8 mouse cellular contexts compared by ENCODE assay signal in genomic region chr11:69011445-69011844, GRCm38 (mm10). TPM values are rescaled to one million over a fixed set of nuclear protein-coding genes. Genes with fewer than 3 reads are reported as not detected.
DNase-seq lines count a peak whose midpoint lies in the region; ATAC-seq and TF ChIP-seq lines count a peak whose summit lies in the region.
"Not testable (repeated sequence)": the region's sequence is repeated elsewhere in the genome, so short reads cannot be mapped to it uniquely, and the experiment has no call there.

No protein-coding gene starts in this region.

- H3K27ac ChIP-seq in embryonic facial prominence, embryonic 10.5 days (replicated peaks) = peak overlapping the region; percentile 83
- 0 out of 2 replicates have a peak overlapping the region, but pooled peaks have one; percentile 82 for H3K27ac ChIP-seq in forebrain, embryonic 14.5 days (ENCODE audit: low read depth, low read length)
- H3K27ac ChIP-seq in heart, postnatal 0 days (ENCODE audit: low read depth) = peak overlapping the region; percentile 91
- H3K27ac ChIP-seq in kidney, adult 2 months (ENCODE audit: insufficient read depth, low read depth, low read length) = not testable (repeated sequence)
- H3K27ac ChIP-seq in neural tube, embryonic 14.5 days (ENCODE audit: low read depth, low read length) = peak overlapping the region; percentile 89; the same call in 1 of the 2 replicates

- H3K9me3 ChIP-seq in embryonic facial prominence, embryonic 10.5 days; forebrain, embryonic 14.5 days (replicated peaks; ENCODE audit: control insufficient read depth, low read length); heart, postnatal 0 days (replicated peaks; ENCODE audit: control insufficient read depth, low read length); megakaryocyte, embryonic 14.5 days; neural tube, embryonic 14.5 days (ENCODE audit: control insufficient read depth, low read length): not testable (repeated sequence)

- peak; percentile 56 for DNase-seq in A20 (ENCODE audit: low read depth, low spot score)
- DNase-seq in embryonic facial prominence, embryonic 10.5 days (ENCODE audit: low spot score); forebrain, embryonic 14.5 days (ENCODE audit: low spot score); heart, postnatal 0 days (ENCODE audit: low spot score); kidney, adult 2 months: not testable (repeated sequence)
- DNase-seq in liver = peak; percentile 53

- peak overlapping the region; percentile 82 for H3K4me2 ChIP-seq in forebrain, embryonic 14.5 days (ENCODE audit: low read length)
- H3K4me2 ChIP-seq in heart, postnatal 0 days (ENCODE audit: low read depth, low read length) = peak overlapping the region; percentile 59
- peak overlapping the region; percentile 67 for H3K4me2 ChIP-seq in neural tube, embryonic 14.5 days (ENCODE audit: low read depth, low read length)

- WGBS in embryonic facial prominence, embryonic 10.5 days = 74% methylated on average over 2 of the region's 2 CpGs
- whole genome bisulfite sequencing in forebrain, embryonic 14.5 days = 67% methylated on average over 2 of the region's 2 CpGs
- 69% methylated on average over 2 of the region's 2 CpGs for WGBS in heart, postnatal 0 days
- 66% methylated on average over 2 of the region's 2 CpGs for WGBS in kidney, adult 2 months
- 78% methylated on average over 2 of the region's 2 CpGs for WGBS in neural tube, embryonic 14.5 days

- peak overlapping the region; percentile 78; the same call in 1 of the 2 replicates for H3K9ac ChIP-seq in forebrain, embryonic 14.5 days (ENCODE audit: low read length)
- not testable (repeated sequence) for H3K9ac ChIP-seq in heart, postnatal 0 days (replicated peaks; ENCODE audit: low read depth, low read length); neural tube, embryonic 14.5 days (replicated peaks; ENCODE audit: low read depth, low read length)

- not testable (repeated sequence) for ATAC-seq in forebrain, embryonic 14.5 days; heart, postnatal 0 days (ENCODE audit: insufficient read depth, low read depth); neural tube, embryonic 14.5 days (ENCODE audit: low read depth)

- H3K36me3 ChIP-seq in embryonic facial prominence, embryonic 10.5 days (replicated peaks); forebrain, embryonic 14.5 days (ENCODE audit: control insufficient read depth, insufficient read depth, low read length); heart, postnatal 0 days (replicated peaks; ENCODE audit: control insufficient read depth, insufficient read depth, low read length); kidney, adult 2 months (ENCODE audit: control insufficient read depth, insufficient read depth, low read length); megakaryocyte, embryonic 14.5 days (replicated peaks; ENCODE audit: low read length); neural tube, embryonic 14.5 days (ENCODE audit: control insufficient read depth, insufficient read depth, low read length): not testable (repeated sequence)

- peak overlapping the region; percentile 66 for H3K4me3 ChIP-seq in embryonic facial prominence, embryonic 10.5 days
- peak overlapping the region; percentile 51; the same call in 1 of the 2 replicates for H3K4me3 ChIP-seq in forebrain, embryonic 14.5 days (ENCODE audit: low read depth, low read length)
- H3K4me3 ChIP-seq in heart, postnatal 0 days (ENCODE audit: low read depth, low read length) = peak overlapping the region; percentile 35; the same call in 1 of the 2 replicates
- peak overlapping the region; percentile 99 for H3K4me3 ChIP-seq in kidney, adult 2 months (ENCODE audit: insufficient read depth, low read depth, low read length)
- H3K4me3 ChIP-seq in megakaryocyte, embryonic 14.5 days (replicated peaks) = peak overlapping the region; percentile 92
- H3K4me3 ChIP-seq in neural tube, embryonic 14.5 days (ENCODE audit: low read depth, low read length) = peak overlapping the region; percentile 46

- TF ChIP-seq EP300 in heart, postnatal 0 days (IDR thresholded peaks at IDR 0.05; ENCODE audit: low read depth) = not testable (repeated sequence)

- H3K27me3 ChIP-seq in embryonic facial prominence, embryonic 10.5 days (replicated peaks; ENCODE audit: low read depth, poor library complexity, severe bottlenecking); forebrain, embryonic 14.5 days (replicated peaks; ENCODE audit: control insufficient read depth, insufficient read depth, low read length); heart, postnatal 0 days (ENCODE audit: control insufficient read depth, insufficient read depth, low read length); kidney, adult 2 months (replicated peaks; ENCODE audit: control insufficient read depth, insufficient read depth, low read length); megakaryocyte, embryonic 14.5 days (replicated peaks); neural tube, embryonic 14.5 days (ENCODE audit: control insufficient read depth, insufficient read depth, low read length): not testable (repeated sequence)

- H3K4me1 ChIP-seq in embryonic facial prominence, embryonic 10.5 days = peaks cover 28% of the 10 kb centered on the region
- H3K4me1 ChIP-seq in forebrain, embryonic 14.5 days (ENCODE audit: control insufficient read depth, insufficient read depth, low read length); kidney, adult 2 months (ENCODE audit: control insufficient read depth, insufficient read depth, low read length); neural tube, embryonic 14.5 days (ENCODE audit: control insufficient read depth, insufficient read depth, low read length): not testable (repeated sequence)
- peaks cover 14% of the 10 kb centered on the region; the same call in 1 of the 2 replicates for H3K4me1 ChIP-seq in heart, postnatal 0 days (ENCODE audit: control insufficient read depth, insufficient read depth)
- H3K4me1 ChIP-seq in megakaryocyte, embryonic 14.5 days = peaks cover 47% of the 10 kb centered on the region

- TF ChIP-seq CTCF in heart, postnatal 0 days (IDR thresholded peaks at IDR 0.05; ENCODE audit: low read depth); kidney, adult 2 months (conservative IDR thresholded peaks at IDR 0.05; ENCODE audit: insufficient read depth, insufficient read length, low read depth, low read length): not testable (repeated sequence)

- TF ChIP-seq POLR2A in kidney, adult 2 months (IDR thresholded peaks at IDR 0.05; ENCODE audit: low read depth, low read length) = not testable (repeated sequence)

RNA-seq across cellular contexts. Expression of gene Pfas, which starts 3.2 kb away (rescaled TPM):
- 70.1 and 71.9 TPM in 2 replicates for polyA plus RNA-seq in embryonic facial prominence, embryonic 10.5 days (2016; fragmentation: Nextera tagmentation; extraction: Ambion mirVana)
- 14.1 and 15.6 TPM in 2 replicates for polyA plus RNA-seq in forebrain, embryonic 14.5 days (2014; fragmentation: Nextera tagmentation; extraction: Ambion mirVana)
- 10.1 and 12.3 TPM in 2 replicates for total RNA-seq in heart, postnatal 0 days (2014; rRNA removed; ENCODE audit: low replicate concordance)
- polyA plus RNA-seq in heart, postnatal 0 days (2015; fragmentation: Nextera tagmentation; extraction: Ambion mirVana) = 8.3 and 8.7 TPM in 2 replicates
- 17.2 and 18.4 TPM in 2 replicates for polyA plus RNA-seq in kidney, adult 2 months (2012; rRNA removed)
- polyA plus RNA-seq in megakaryocyte, embryonic 14.5 days (2012; ENCODE audit: insufficient read depth, low replicate concordance) = 1.9 and 5.5 TPM in 2 replicates
- polyA plus RNA-seq in neural tube, embryonic 14.5 days (2014; fragmentation: Nextera tagmentation; extraction: Ambion mirVana) = 16.0 and 16.5 TPM in 2 replicates

RNA-seq across cellular contexts. Expression of gene Ctc1, which starts 4.3 kb away (rescaled TPM):
- 100 and 103 TPM in 2 replicates for polyA plus RNA-seq in embryonic facial prominence, embryonic 10.5 days (2016; fragmentation: Nextera tagmentation; extraction: Ambion mirVana)
- polyA plus RNA-seq in forebrain, embryonic 14.5 days (2014; fragmentation: Nextera tagmentation; extraction: Ambion mirVana) = 43.4 and 56.1 TPM in 2 replicates
- 40.0 and 46.0 TPM in 2 replicates for total RNA-seq in heart, postnatal 0 days (2014; rRNA removed; ENCODE audit: low replicate concordance)
- polyA plus RNA-seq in heart, postnatal 0 days (2015; fragmentation: Nextera tagmentation; extraction: Ambion mirVana) = 18.6 TPM in 2 replicates
- 30.1 and 31.4 TPM in 2 replicates for polyA plus RNA-seq in kidney, adult 2 months (2012; rRNA removed)
- polyA plus RNA-seq in megakaryocyte, embryonic 14.5 days (2012; ENCODE audit: insufficient read depth, low replicate concordance) = 21.0 and 56.5 TPM in 2 replicates
- 51.8 and 59.3 TPM in 2 replicates for polyA plus RNA-seq in neural tube, embryonic 14.5 days (2014; fragmentation: Nextera tagmentation; extraction: Ambion mirVana)

RNA-seq across cellular contexts. Expression of gene Aurkb, which starts 34.0 kb away (rescaled TPM):
- polyA plus RNA-seq in embryonic facial prominence, embryonic 10.5 days (2016; fragmentation: Nextera tagmentation; extraction: Ambion mirVana) = 215 and 218 TPM in 2 replicates
- 69.2 and 74.0 TPM in 2 replicates for polyA plus RNA-seq in forebrain, embryonic 14.5 days (2014; fragmentation: Nextera tagmentation; extraction: Ambion mirVana)
- total RNA-seq in heart, postnatal 0 days (2014; rRNA removed; ENCODE audit: low replicate concordance) = 21.4 and 54.6 TPM in 2 replicates
- polyA plus RNA-seq in heart, postnatal 0 days (2015; fragmentation: Nextera tagmentation; extraction: Ambion mirVana) = 19.5 and 19.9 TPM in 2 replicates
- 1.7 TPM in 2 replicates for polyA plus RNA-seq in kidney, adult 2 months (2012; rRNA removed)
- 41.3 and 65.2 TPM in 2 replicates for polyA plus RNA-seq in megakaryocyte, embryonic 14.5 days (2012; ENCODE audit: insufficient read depth, low replicate concordance)
- polyA plus RNA-seq in neural tube, embryonic 14.5 days (2014; fragmentation: Nextera tagmentation; extraction: Ambion mirVana) = 8.7 and 12.8 TPM in 2 replicates

RNA-seq across cellular contexts. Expression of gene Rangrf, which starts 36.5 kb away (rescaled TPM):
- 87.7 and 93.0 TPM in 2 replicates for polyA plus RNA-seq in embryonic facial prominence, embryonic 10.5 days (2016; fragmentation: Nextera tagmentation; extraction: Ambion mirVana)
- polyA plus RNA-seq in forebrain, embryonic 14.5 days (2014; fragmentation: Nextera tagmentation; extraction: Ambion mirVana) = 35.2 and 43.5 TPM in 2 replicates
- total RNA-seq in heart, postnatal 0 days (2014; rRNA removed; ENCODE audit: low replicate concordance) = 101 and 103 TPM in 2 replicates
- 78.0 and 85.1 TPM in 2 replicates for polyA plus RNA-seq in heart, postnatal 0 days (2015; fragmentation: Nextera tagmentation; extraction: Ambion mirVana)
- 43.0 and 43.9 TPM in 2 replicates for polyA plus RNA-seq in kidney, adult 2 months (2012; rRNA removed)
- polyA plus RNA-seq in megakaryocyte, embryonic 14.5 days (2012; ENCODE audit: insufficient read depth, low replicate concordance) = 3.1 and 6.1 TPM in 2 replicates
- 25.5 and 30.6 TPM in 2 replicates for polyA plus RNA-seq in neural tube, embryonic 14.5 days (2014; fragmentation: Nextera tagmentation; extraction: Ambion mirVana)

RNA-seq across cellular contexts. Expression of gene Slc25a35, which starts 43.5 kb away (rescaled TPM):
- 2.4 and 2.7 TPM in 2 replicates for polyA plus RNA-seq in embryonic facial prominence, embryonic 10.5 days (2016; fragmentation: Nextera tagmentation; extraction: Ambion mirVana)
- polyA plus RNA-seq in forebrain, embryonic 14.5 days (2014; fragmentation: Nextera tagmentation; extraction: Ambion mirVana) = 0.75 and 1.2 TPM in 2 replicates
- total RNA-seq in heart, postnatal 0 days (2014; rRNA removed; ENCODE audit: low replicate concordance) = 0.70 and 3.6 TPM in 2 replicates
- polyA plus RNA-seq in heart, postnatal 0 days (2015; fragmentation: Nextera tagmentation; extraction: Ambion mirVana) = 1.9 and 2.0 TPM in 2 replicates
- polyA plus RNA-seq in kidney, adult 2 months (2012; rRNA removed) = 38.9 and 46.2 TPM in 2 replicates
- polyA plus RNA-seq in megakaryocyte, embryonic 14.5 days (2012; ENCODE audit: insufficient read depth, low replicate concordance) = 3.0 TPM in 1 of 2 replicates, not detected in the other
- 1.6 and 2.2 TPM in 2 replicates for polyA plus RNA-seq in neural tube, embryonic 14.5 days (2014; fragmentation: Nextera tagmentation; extraction: Ambion mirVana)

Comparison
In these comparisons a context has a peak if more than half of its experiments do, and no peak if none do; other contexts are left out.
1. H3K4me3 ChIP-seq: peak in every context shown above with its lines; median percentile 99 in kidney, adult 2 months; 92 in megakaryocyte, embryonic 14.5 days; 66 in embryonic facial prominence, embryonic 10.5 days; 51 in forebrain, embryonic 14.5 days; 46 in neural tube, embryonic 14.5 days; 35 in heart, postnatal 0 days.